Mouse (Mus musculus): ENCODE measurements around the gene Atp8a1. TPM values are rescaled to one million over a fixed set of nuclear protein-coding genes. Genes with fewer than 3 reads are reported as not detected.

The Atp8a1 gene
- polyA plus RNA-seq, 1 experiment from 2014 or later = 50.8 TPM

- ATAC-seq = no peak
- no peak overlapping the region for H3K4me2 ChIP-seq (ENCODE audit: low read length)
- whole genome bisulfite sequencing = 88% methylated on average over 13 of the region's 13 CpGs
These were observed 120.4 kb downstream of the Atp8a1 start for GRCm38 (mm10) chr5:67726810-67727209.

GRCm38 (mm10) chr5:67701641-67702040 lies 145.6 kb downstream of the Atp8a1 start:
- Histone ChIP-seq H3K4me1 (ENCODE audit: control insufficient read depth, insufficient read depth, low read depth, low read length) (peaks cover 3% of the 10 kb centered on the region; the same call in 1 of the 2 replicates), H3K9me3 (ENCODE audit: control insufficient read depth, low read length) (no peaks in the 10 kb centered on the region), H3K27ac (ENCODE audit: low read depth, low read length) (no peak overlapping the region), H3K27me3 (replicated peaks; ENCODE audit: control insufficient read depth, insufficient read depth, low read length) (no peaks in the 10 kb centered on the region), H3K9ac (ENCODE audit: low read depth, low read length) (no peak overlapping the region), H3K36me3 (ENCODE audit: control insufficient read depth, insufficient read depth, low read length) (peaks cover 4% of the 10 kb centered on the region; the same call in 1 of the 2 replicates), H3K4me3 (ENCODE audit: low read length) (no peak overlapping the region), H3K4me2 (ENCODE audit: low read length) (no peak overlapping the region)
- ATAC-seq = no peak
- 97% methylated on average over 7 of the region's 7 CpGs for WGBS

More at GRCm38 (mm10) chr5:67726810-67727209, 120.4 kb downstream of the Atp8a1 start:
- no peak overlapping the region for H3K9ac ChIP-seq (ENCODE audit: low read depth, low read length)
- no peaks in the 10 kb centered on the region for H3K9me3 ChIP-seq (ENCODE audit: control insufficient read depth, low read length)
- H3K27ac ChIP-seq (ENCODE audit: low read depth, low read length) = no peak overlapping the region
- H3K36me3 ChIP-seq (ENCODE audit: control insufficient read depth, insufficient read depth, low read length) = peaks cover 17% of the 10 kb centered on the region
- H3K4me1 ChIP-seq (ENCODE audit: control insufficient read depth, insufficient read depth, low read depth, low read length) = no peaks in the 10 kb centered on the region
- no peak overlapping the region for H3K4me3 ChIP-seq (ENCODE audit: low read length)
- H3K27me3 ChIP-seq (replicated peaks; ENCODE audit: control insufficient read depth, insufficient read depth, low read length) = no peaks in the 10 kb centered on the region

DNA sequence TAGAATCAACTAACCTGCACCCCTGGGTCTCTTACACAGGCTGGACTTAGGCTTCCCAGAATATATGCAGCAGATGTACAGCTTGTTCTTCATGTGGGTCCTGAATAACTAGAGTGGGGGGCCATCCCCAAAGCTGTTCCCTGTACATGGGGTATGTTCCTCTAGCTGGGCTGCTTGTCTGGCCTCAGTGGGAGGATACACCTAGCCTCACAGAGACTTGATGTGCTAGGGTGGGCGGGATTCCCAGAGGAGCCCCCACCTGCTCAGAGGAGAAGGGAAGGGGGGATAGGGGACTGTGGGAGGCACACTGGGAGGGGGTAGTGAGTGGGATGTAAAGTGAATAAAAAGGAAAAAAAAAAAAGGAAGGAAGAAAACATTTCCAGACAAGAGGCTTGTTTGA lies 147.8 kb downstream of the Atp8a1 start:
- WGBS = 89% methylated on average over 1 of the region's 1 CpGs

GRCm38 (mm10) chr5:67698176-67698575 lies 149.1 kb downstream of the Atp8a1 start:
- no peaks in the 10 kb centered on the region for H3K9me3 ChIP-seq (ENCODE audit: control insufficient read depth, low read length)
- H3K27ac ChIP-seq (ENCODE audit: low read depth, low read length) = no peak overlapping the region
- H3K36me3 ChIP-seq (ENCODE audit: control insufficient read depth, insufficient read depth, low read length) = no peaks in the 10 kb centered on the region; the same call in 1 of the 2 replicates
- ATAC-seq = no peak
- no peak overlapping the region for H3K9ac ChIP-seq (ENCODE audit: low read depth, low read length)
- H3K4me2 ChIP-seq (ENCODE audit: low read length) = no peak overlapping the region
- peaks cover 3% of the 10 kb centered on the region; the same call in 1 of the 2 replicates for H3K4me1 ChIP-seq (ENCODE audit: control insufficient read depth, insufficient read depth, low read depth, low read length)
- WGBS = 95% methylated on average over 3 of the region's 3 CpGs
- no peak overlapping the region for H3K4me3 ChIP-seq (ENCODE audit: low read length)
- no peaks in the 10 kb centered on the region for H3K27me3 ChIP-seq (replicated peaks; ENCODE audit: control insufficient read depth, insufficient read depth, low read length)

More for the DNA sequence above, 147.8 kb downstream of the Atp8a1 start:
- no peak overlapping the region for H3K27ac ChIP-seq (ENCODE audit: low read depth, low read length)
- H3K4me1 ChIP-seq (ENCODE audit: control insufficient read depth, insufficient read depth, low read depth, low read length) = peaks cover 3% of the 10 kb centered on the region; the same call in 1 of the 2 replicates
- no peak for ATAC-seq
- no peak overlapping the region for H3K4me3 ChIP-seq (ENCODE audit: low read length)
- no peak overlapping the region for H3K4me2 ChIP-seq (ENCODE audit: low read length)
- H3K9me3 ChIP-seq (ENCODE audit: control insufficient read depth, low read length) = no peaks in the 10 kb centered on the region
- H3K27me3 ChIP-seq (replicated peaks; ENCODE audit: control insufficient read depth, insufficient read depth, low read length) = no peaks in the 10 kb centered on the region
- no peak overlapping the region for H3K9ac ChIP-seq (ENCODE audit: low read depth, low read length)
- H3K36me3 ChIP-seq (ENCODE audit: control insufficient read depth, insufficient read depth, low read length) = peaks cover under 1% of the 10 kb centered on the region; the same call in 1 of the 2 replicates

DNA sequence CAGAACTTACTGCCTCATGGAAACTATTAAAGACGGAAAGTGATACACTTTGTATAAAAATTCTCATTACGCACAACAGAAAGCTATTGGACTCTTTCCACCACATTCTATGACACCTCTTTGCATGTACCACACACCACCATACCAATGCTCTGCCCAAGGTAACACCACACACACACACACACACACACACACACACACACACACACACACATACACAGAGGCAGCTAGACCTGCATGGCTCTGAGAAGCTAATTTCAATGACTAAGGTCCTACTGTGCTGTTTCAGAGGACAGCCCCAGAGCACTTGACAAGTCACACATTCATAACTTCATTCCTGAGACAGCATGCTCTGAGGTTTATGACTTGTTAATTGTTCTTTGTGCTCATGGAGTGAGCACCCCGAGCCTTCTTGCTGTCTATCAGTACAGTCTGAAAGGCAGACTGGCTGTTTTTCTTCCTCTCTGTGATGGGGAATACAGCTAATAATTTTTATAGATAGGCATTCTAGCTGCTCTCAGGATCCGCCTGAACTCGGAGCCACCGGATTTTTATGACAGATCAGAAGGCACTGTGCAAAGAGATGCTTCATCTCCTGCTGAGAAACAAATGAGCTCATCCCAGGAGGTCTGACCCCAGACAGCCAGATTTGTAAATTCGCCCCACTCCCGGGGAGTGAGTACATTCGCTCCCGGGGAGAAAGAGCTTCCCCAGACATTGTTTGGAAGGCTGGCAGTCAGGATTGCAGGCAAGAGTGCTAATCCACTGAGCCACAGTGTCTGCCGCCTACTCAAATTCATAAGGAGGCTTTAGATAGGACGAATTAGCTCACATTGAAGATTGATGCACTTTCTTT lies 150.3 kb downstream of the Atp8a1 start:
- WGBS = 19% methylated on average over 12 of the region's 12 CpGs
- Histone ChIP-seq H3K4me3 (ENCODE audit: low read length) (no peak overlapping the region), H3K4me1 (ENCODE audit: control insufficient read depth, insufficient read depth, low read depth, low read length) (peaks cover 3% of the 10 kb centered on the region; the same call in 1 of the 2 replicates), H3K27me3 (replicated peaks; ENCODE audit: control insufficient read depth, insufficient read depth, low read length) (no peaks in the 10 kb centered on the region), H3K9ac (ENCODE audit: low read depth, low read length) (no peak overlapping the region; the same call in 1 of the 2 replicates), H3K36me3 (ENCODE audit: control insufficient read depth, insufficient read depth, low read length) (no peaks in the 10 kb centered on the region), H3K4me2 (ENCODE audit: low read length) (0 out of 2 replicates have a peak overlapping the region, but pooled peaks have one; percentile 3), H3K27ac (ENCODE audit: low read depth, low read length) (no peak overlapping the region; the same call in 1 of the 2 replicates), H3K9me3 (ENCODE audit: control insufficient read depth, low read length) (no peaks in the 10 kb centered on the region)
- peak; percentile 41 for ATAC-seq

DNA sequence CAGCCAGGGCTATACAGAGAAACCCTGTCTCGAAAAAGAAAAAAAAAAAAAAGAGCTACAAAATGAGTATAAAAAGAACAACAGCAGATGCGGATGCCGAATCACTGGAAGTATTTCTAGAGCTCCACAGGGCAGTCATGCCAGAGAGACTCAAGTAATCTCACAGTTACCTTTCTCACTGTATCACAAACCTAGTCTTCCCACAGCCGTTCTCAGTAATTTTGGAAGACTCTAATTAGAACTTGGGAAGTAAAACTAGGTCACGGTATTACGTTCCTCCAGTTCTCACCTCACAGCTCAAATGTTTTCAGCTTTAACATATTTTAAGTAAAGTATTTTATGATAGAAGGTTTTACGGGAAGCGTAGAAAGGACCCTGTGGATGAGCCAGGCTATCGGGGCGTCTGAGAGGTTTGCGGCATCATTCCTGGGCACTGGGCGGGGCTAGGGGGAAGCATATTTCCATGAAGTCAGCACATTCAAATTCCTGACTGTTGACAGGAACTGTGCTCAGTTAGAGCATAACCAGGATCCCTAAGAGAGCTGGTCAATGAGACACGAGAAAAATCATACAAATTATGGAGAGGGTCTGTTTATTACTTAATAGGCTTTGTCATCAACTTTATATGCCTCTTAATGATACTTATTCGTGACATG lies 152.1 kb downstream of the Atp8a1 start:
- Histone ChIP-seq H3K36me3 (ENCODE audit: control insufficient read depth, insufficient read depth, low read length) (no peaks in the 10 kb centered on the region), H3K9me3 (ENCODE audit: control insufficient read depth, low read length) (no peaks in the 10 kb centered on the region), H3K4me2 (ENCODE audit: low read length) (no peak overlapping the region), H3K9ac (ENCODE audit: low read depth, low read length) (no peak overlapping the region), H3K4me3 (ENCODE audit: low read length) (no peak overlapping the region), H3K27me3 (replicated peaks; ENCODE audit: control insufficient read depth, insufficient read depth, low read length) (no peaks in the 10 kb centered on the region), H3K4me1 (ENCODE audit: control insufficient read depth, insufficient read depth, low read depth, low read length) (peaks cover 3% of the 10 kb centered on the region; the same call in 1 of the 2 replicates), H3K27ac (ENCODE audit: low read depth, low read length) (no peak overlapping the region)
- ATAC-seq = no peak
- 89% methylated on average over 14 of the region's 14 CpGs for WGBS

- WGBS = 89% methylated on average over 9 of the region's 9 CpGs
- no peak for ATAC-seq
- H3K27me3 ChIP-seq (replicated peaks; ENCODE audit: control insufficient read depth, insufficient read depth, low read length) = no peaks in the 10 kb centered on the region
- H3K9ac ChIP-seq (ENCODE audit: low read depth, low read length) = no peak overlapping the region
- H3K4me3 ChIP-seq (ENCODE audit: low read length) = no peak overlapping the region
- H3K36me3 ChIP-seq (ENCODE audit: control insufficient read depth, insufficient read depth, low read length) = peaks cover 4% of the 10 kb centered on the region; the same call in 1 of the 2 replicates
- no peak overlapping the region for H3K4me2 ChIP-seq (ENCODE audit: low read length)
- no peaks in the 10 kb centered on the region for H3K4me1 ChIP-seq (ENCODE audit: control insufficient read depth, insufficient read depth, low read depth, low read length)
- no peak overlapping the region for H3K27ac ChIP-seq (ENCODE audit: low read depth, low read length)
- H3K9me3 ChIP-seq (ENCODE audit: control insufficient read depth, low read length) = no peaks in the 10 kb centered on the region
These were observed 156.9 kb downstream of the Atp8a1 start for GRCm38 (mm10) chr5:67690336-67690735.

DNA sequence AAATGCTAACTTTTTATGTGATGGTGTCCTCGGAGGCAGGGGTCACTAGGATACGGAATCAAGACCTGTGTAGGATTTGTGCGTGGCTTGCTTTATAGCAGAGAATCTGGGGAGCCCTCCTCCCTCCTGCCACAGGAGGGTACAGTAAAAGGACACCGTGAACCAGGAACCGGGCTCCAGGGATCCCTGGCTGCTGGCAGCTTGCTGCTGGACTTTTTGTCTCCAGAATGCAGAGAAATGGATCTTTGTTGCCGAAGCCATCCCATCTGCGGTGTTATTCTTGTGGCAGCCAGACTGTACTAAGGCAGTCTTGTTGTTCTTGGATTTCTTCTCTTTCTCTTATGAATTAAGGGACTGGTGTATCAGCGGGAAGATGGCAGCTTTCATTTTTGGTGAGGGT lies 159.2 kb downstream of the Atp8a1 start:
- no peak for ATAC-seq
- Histone ChIP-seq H3K27ac (ENCODE audit: low read depth, low read length) (no peak overlapping the region), H3K4me3 (ENCODE audit: low read length) (no peak overlapping the region), H3K4me1 (ENCODE audit: control insufficient read depth, insufficient read depth, low read depth, low read length) (no peaks in the 10 kb centered on the region), H3K36me3 (ENCODE audit: control insufficient read depth, insufficient read depth, low read length) (peaks cover 4% of the 10 kb centered on the region; the same call in 1 of the 2 replicates), H3K4me2 (ENCODE audit: low read length) (no peak overlapping the region), H3K9me3 (ENCODE audit: control insufficient read depth, low read length) (no peaks in the 10 kb centered on the region), H3K27me3 (replicated peaks; ENCODE audit: control insufficient read depth, insufficient read depth, low read length) (no peaks in the 10 kb centered on the region), H3K9ac (ENCODE audit: low read depth, low read length) (no peak overlapping the region)
- WGBS = 89% methylated on average over 8 of the region's 8 CpGs

- no peak overlapping the region for H3K4me2 ChIP-seq (ENCODE audit: low read length)
- no peak overlapping the region for H3K4me3 ChIP-seq (ENCODE audit: low read length)
- no peaks in the 10 kb centered on the region for H3K9me3 ChIP-seq (ENCODE audit: control insufficient read depth, low read length)
- WGBS = 85% methylated on average over 7 of the region's 7 CpGs
- H3K4me1 ChIP-seq (ENCODE audit: control insufficient read depth, insufficient read depth, low read depth, low read length) = no peaks in the 10 kb centered on the region
- ATAC-seq = no peak
- no peak overlapping the region for H3K27ac ChIP-seq (ENCODE audit: low read depth, low read length)
- no peak overlapping the region for H3K9ac ChIP-seq (ENCODE audit: low read depth, low read length)
- peaks cover 4% of the 10 kb centered on the region; the same call in 1 of the 2 replicates for H3K36me3 ChIP-seq (ENCODE audit: control insufficient read depth, insufficient read depth, low read length)
- no peaks in the 10 kb centered on the region for H3K27me3 ChIP-seq (replicated peaks; ENCODE audit: control insufficient read depth, insufficient read depth, low read length)
These were observed 161.3 kb downstream of the Atp8a1 start for GRCm38 (mm10) chr5:67685906-67686305.

All from hindbrain, embryonic 16.5 days (tissue).